Mouse (Mus musculus) MEL (cell line): ENCODE data around the gene Gab2. TPM values are rescaled to one million over a fixed set of nuclear protein-coding genes. Genes with fewer than 3 reads are reported as not detected.

Experiments
- DNase-seq: peaks from one replicate; pipeline ENCODE4 v3.0.0; 2011; ENCODE audit warnings: low read depth, low spot score
- H3K27ac ChIP-seq: 2 replicates; pipeline ENCODE4 v1.5.1; 2012; ENCODE audit warnings: low read depth, mild to moderate bottlenecking, control low read depth, low read length, moderate library complexity; ENCODE audit not compliant: control insufficient read depth
- H3K27me3 ChIP-seq, 2 experiments: fragments of 150-350 bp in 1 of 2; sonication (generic) in 1 of 2; 2 replicates each; pipeline ENCODE4 v1.6.1; 2012; ENCODE audit warnings: low read length in 2 of 2, mild to moderate bottlenecking in 2 of 2, improper control_type of control experiment in 1 of 2, moderate library complexity in 1 of 2; ENCODE audit not compliant: insufficient read depth in 2 of 2, control insufficient read depth in 1 of 2
- H3K36me3 ChIP-seq, 2 experiments: 2 replicates each; pipeline ENCODE4 v1.6.1; 2012 to 2014; ENCODE audit warnings: low read length in 2 of 2, improper control_type of control experiment in 1 of 2, inconsistent platforms in 1 of 2, mild to moderate bottlenecking in 1 of 2; ENCODE audit not compliant: insufficient read depth in 2 of 2, control insufficient read depth in 1 of 2
- H3K4me1 ChIP-seq, 2 experiments: fragments of 150-350 bp in 1 of 2; sonication (generic) in 1 of 2; 2 replicates each; pipeline ENCODE4 v1.6.1; 2012; ENCODE audit warnings: low read length in 2 of 2, improper control_type of control experiment in 1 of 2, mild to moderate bottlenecking in 1 of 2; ENCODE audit not compliant: insufficient read depth in 2 of 2, control insufficient read depth in 1 of 2
- H3K4me3 ChIP-seq, 2 experiments: fragments of 150-350 bp in 1 of 2; sonication (generic) in 1 of 2; 2 replicates each; pipeline ENCODE4 v1.5.1; 2012; ENCODE audit warnings: low read depth in 2 of 2, low read length in 2 of 2, mild to moderate bottlenecking in 2 of 2, moderate library complexity in 2 of 2, control low read depth in 1 of 2, improper control_type of control experiment in 1 of 2; ENCODE audit not compliant: control insufficient read depth in 1 of 2, insufficient read depth in 1 of 2
- H3K79me2 ChIP-seq: 2 replicates; pipeline ENCODE4 v1.6.1; 2012; ENCODE audit warnings: mild to moderate bottlenecking, low read length, moderate library complexity; ENCODE audit not compliant: control insufficient read depth, poor library complexity, insufficient read depth
- H3K9ac ChIP-seq: 2 replicates; pipeline ENCODE4 v1.6.1; 2012; ENCODE audit warnings: low read depth, mild to moderate bottlenecking, control low read depth, low read length, moderate library complexity; ENCODE audit not compliant: control insufficient read depth, poor library complexity, severe bottlenecking
- H3K9me3 ChIP-seq: fragments of 150-350 bp; sonication (generic); replicated peaks from 2 replicates; pipeline ENCODE4 v1.6.1; 2012; ENCODE audit warnings: mild to moderate bottlenecking, low read length, improper control_type of control experiment, moderate library complexity; ENCODE audit not compliant: insufficient read depth
- CHD1 ChIP-seq: IDR thresholded peaks from 2 replicates; pipeline ENCODE4 v1.6.1; 2012; ENCODE audit warnings: low read depth, mild to moderate bottlenecking, inconsistent platforms, low read length, improper control_type of control experiment
- CTCF ChIP-seq, 3 experiments: IDR thresholded peaks in 2 of 3; conservative IDR thresholded peaks in 1 of 3; 2 replicates each; pipeline ENCODE4 v1.5.1; 2011 to 2012; ENCODE audit warnings: low read length in 3 of 3, low read depth in 2 of 3, mild to moderate bottlenecking in 2 of 3, improper control_type of control experiment in 1 of 3, inconsistent platforms in 1 of 3, mixed read lengths in 1 of 3, moderate library complexity in 1 of 3; ENCODE audit not compliant: control insufficient read depth in 1 of 3, insufficient read depth in 1 of 3, poor library complexity in 1 of 3, severe bottlenecking in 1 of 3
- EP300 ChIP-seq, 2 experiments: IDR thresholded peaks; 2 replicates each; pipeline ENCODE4 v1.6.1; 2011; ENCODE audit warnings: improper control_type of control experiment in 2 of 2, low read length in 2 of 2, low read depth in 1 of 2, mild to moderate bottlenecking in 1 of 2
- GABPA ChIP-seq: IDR thresholded peaks from 2 replicates; pipeline ENCODE4 v1.6.1; 2012; ENCODE audit warnings: low read depth, mild to moderate bottlenecking, inconsistent platforms, low read length, improper control_type of control experiment, moderate library complexity
- JUND ChIP-seq: IDR thresholded peaks from 2 replicates; pipeline ENCODE4 v1.6.1; 2011; ENCODE audit warnings: low read depth, mild to moderate bottlenecking, improper control_type of control experiment, low read length
- NELFE ChIP-seq: IDR thresholded peaks from 2 replicates; pipeline ENCODE4 v1.6.1; 2011; ENCODE audit warnings: low read depth, low read length, improper control_type of control experiment
- POLR2A ChIP-seq, 2 experiments: IDR thresholded peaks; 2 replicates each; pipeline ENCODE4 v1.6.1; 2011 to 2012; ENCODE audit warnings: low read length in 2 of 2, mild to moderate bottlenecking in 2 of 2, control low read depth in 1 of 2, improper control_type of control experiment in 1 of 2, low read depth in 1 of 2, moderate library complexity in 1 of 2; ENCODE audit not compliant: control insufficient read depth in 1 of 2, insufficient read depth in 1 of 2, poor library complexity in 1 of 2
- RCOR1 ChIP-seq: IDR thresholded peaks from 2 replicates; pipeline ENCODE4 v1.6.1; 2012; ENCODE audit warnings: low read depth, mild to moderate bottlenecking, inconsistent platforms, low read length, improper control_type of control experiment
- SIN3A ChIP-seq: IDR thresholded peaks from 2 replicates; pipeline ENCODE4 v1.6.1; 2012; ENCODE audit warnings: low read length, improper control_type of control experiment, inconsistent platforms
- TAL1 ChIP-seq: IDR thresholded peaks from 2 replicates; pipeline ENCODE4 v1.6.1; 2012; ENCODE audit warnings: mild to moderate bottlenecking, inconsistent platforms, low read length, moderate library complexity, mixed read lengths
- TBP ChIP-seq: IDR thresholded peaks from 2 replicates; pipeline ENCODE4 v1.8.0; 2011; ENCODE audit warnings: low read depth, low read length, improper control_type of control experiment
- ZMIZ1 ChIP-seq: IDR thresholded peaks from 2 replicates; pipeline ENCODE4 v1.6.1; 2012; ENCODE audit warnings: low read depth, mild to moderate bottlenecking, inconsistent platforms, low read length, improper control_type of control experiment, moderate library complexity
- polyA plus RNA-seq, 2 experiments: library from polyadenylated mRNA; stranded (reverse) in 1 of 2; unstranded in 1 of 2; fragments of >175 nt in 1 of 2; fragments of >200 nt in 1 of 2; gene quantifications; 2 replicates each; pipeline versions ENCODE4 v1.2.1 to v1.2.4; 2012; ENCODE audit warnings: low replicate concordance in 2 of 2, low read depth in 1 of 2; ENCODE audit not compliant: insufficient read length in 2 of 2, insufficient read depth in 1 of 2, missing spikeins in 1 of 2
- total RNA-seq: library from RNA; depleted of rRNA; stranded (reverse); fragments of 300-350 nt; gene quantifications from 2 replicates; pipeline ENCODE4 v1.2.3, GENCODE M21; 2012

Gene Gab2
- total and polyA plus RNA-seq, 3 experiments = 5.0 to 11.5 TPM; not detected in 1

DNA sequence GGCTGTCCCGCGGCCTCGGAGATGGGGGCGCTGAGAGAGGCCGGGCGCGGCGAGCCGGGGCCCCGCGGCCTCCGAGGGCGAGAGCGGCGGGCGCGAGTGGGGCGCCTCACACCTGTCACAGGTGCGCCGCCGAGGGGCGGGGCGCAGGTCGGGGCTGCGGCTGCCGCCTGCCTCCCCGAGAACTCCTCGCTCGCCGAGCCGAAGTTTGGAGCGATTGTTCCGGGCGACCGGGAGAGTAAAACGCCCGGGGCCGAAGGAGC lies 503 bp downstream of the Gab2 start:
- Histone ChIP-seq H3K36me3 (peaks cover 0 to 31% of the 10 kb centered on the region in 2 experiments; a peak in 2 of 4 replicates), H3K79me2 (peaks cover 25% of the 10 kb centered on the region), H3K4me1 (peaks cover 0 to 21% of the 10 kb centered on the region in 2 experiments), H3K9ac (peak overlapping the region; percentile 95), H3K27me3 (no peaks in the 10 kb centered on the region), H3K9me3 (no peaks in the 10 kb centered on the region), H3K27ac (peak overlapping the region; percentile 70), H3K4me3 (peak overlapping the region; percentile 83 to 97)
- 0 out of 4 replicates have a peak, but pooled peaks of 1 of the 2 experiments have one; percentile 29 for TF ChIP-seq POLR2A (IDR thresholded peaks at IDR 0.05; ENCODE audit: control insufficient read depth in 1 of 2, insufficient read depth in 1 of 2, low read depth in 1 of 2, low read length in 2 of 2, poor library complexity in 1 of 2)
- TF ChIP-seq EP300 (IDR thresholded peaks at IDR 0.05; ENCODE audit: low read depth in 1 of 2, low read length in 2 of 2) = no peak
- DNase-seq = no peak

- Histone ChIP-seq H3K79me2 (peaks cover 26% of the 10 kb centered on the region), H3K9ac (peak overlapping the region; percentile 95), H3K36me3 (peaks cover 0 to 32% of the 10 kb centered on the region in 2 experiments; a peak in 2 of 4 replicates), H3K27me3 (no peaks in the 10 kb centered on the region), H3K27ac (peak overlapping the region; percentile 70), H3K4me3 (peak overlapping the region; percentile 83 to 97), H3K4me1 (peaks cover 0 to 21% of the 10 kb centered on the region in 2 experiments), H3K9me3 (no peaks in the 10 kb centered on the region)
- no peak for TF ChIP-seq CHD1
- no peak for TF ChIP-seq TAL1
- TF ChIP-seq SIN3A = peak; percentile 42
- TF ChIP-seq EP300 (IDR thresholded peaks at IDR 0.05; ENCODE audit: low read depth in 1 of 2, low read length in 2 of 2) = no peak
- DNase-seq = peak; percentile 71
Observed at GRCm38 (mm10) chr7:97082219-97083101, 1.1 kb downstream of the Gab2 start.

- H3K9me3 ChIP-seq = no peaks in the 10 kb centered on the region
- no peak for TF ChIP-seq RCOR1
- TF ChIP-seq GABPA = no peak
- no peak for TF ChIP-seq CTCF (IDR thresholded peaks at IDR 0.05 in 2 of 3, conservative IDR thresholded peaks at IDR 0.05 in 1 of 3; ENCODE audit: control insufficient read depth in 1 of 3, insufficient read depth in 1 of 3, low read depth in 2 of 3, low read length in 3 of 3, poor library complexity in 1 of 3, severe bottlenecking in 1 of 3)
- TF ChIP-seq TBP = no peak
- no peak for TF ChIP-seq JUND
- no peak for TF ChIP-seq ZMIZ1
- no peak for TF ChIP-seq NELFE
- H3K4me3 ChIP-seq = no peak overlapping the region
- DNase-seq = no peak
- peaks cover 0 to 32% of the 10 kb centered on the region in 2 experiments; a peak in 2 of 4 replicates for H3K36me3 ChIP-seq
- H3K9ac ChIP-seq = no peak overlapping the region
- peaks cover 27% of the 10 kb centered on the region for H3K79me2 ChIP-seq
- H3K27ac ChIP-seq = peak overlapping the region; percentile 12; the same call in 1 of the 2 replicates
- H3K27me3 ChIP-seq = no peaks in the 10 kb centered on the region
- H3K4me1 ChIP-seq = peaks cover 0 to 21% of the 10 kb centered on the region in 2 experiments
Observed at GRCm38 (mm10) chr7:97083579-97083978, 2.2 kb downstream of the Gab2 start.
